Mouse (Mus musculus) liver, embryonic 11.5 days (tissue): ENCODE data around the gene Stx12. TPM values are rescaled to one million over a fixed set of nuclear protein-coding genes. Genes with fewer than 3 reads are reported as not detected.
"Not testable (repeated sequence)": the region's sequence is repeated elsewhere in the genome, so short reads cannot be mapped to it uniquely, and the experiment has no call there.

Experiments
- ATAC-seq: fragments of 200-750 bp; cut with Nextera tagmentation; replicated peaks from 2 replicates; pipeline ENCODE4 v1.8.0; 2017; ENCODE audit warnings: moderate number of reproducible peaks, mild to moderate bottlenecking, moderate TSS enrichment, moderate library complexity; ENCODE audit not compliant: low FRiP score
- DNase-seq: peaks from one replicate; pipeline ENCODE4 v3.0.0-alpha.2; 2017; ENCODE audit warnings: low spot score
- H3K27ac ChIP-seq: fragments of 300-500 bp; sonication (generic); 2 replicates; pipeline ENCODE4 v1.5.1; 2014; ENCODE audit warnings: mild to moderate bottlenecking, low read depth, low read length, control low read depth
- H3K27me3 ChIP-seq: fragments of 300-500 bp; sonication (generic); replicated peaks from 2 replicates; pipeline ENCODE4 v1.6.1; 2014; ENCODE audit warnings: low read length, mixed read lengths; ENCODE audit not compliant: control insufficient read depth, insufficient read depth
- H3K36me3 ChIP-seq: fragments of 300-500 bp; sonication (generic); 2 replicates; pipeline ENCODE4 v1.6.1; 2014; ENCODE audit warnings: mild to moderate bottlenecking, low read length, moderate library complexity, mixed read lengths; ENCODE audit not compliant: control insufficient read depth, insufficient read depth
- H3K4me1 ChIP-seq: fragments of 300-500 bp; sonication (generic); replicated peaks from 2 replicates; pipeline ENCODE4 v1.6.1; 2014; ENCODE audit warnings: low read length, mixed read lengths; ENCODE audit not compliant: control insufficient read depth, insufficient read depth
- H3K4me2 ChIP-seq: fragments of 300-500 bp; sonication (generic); 2 replicates; pipeline ENCODE4 v1.6.1; 2014; ENCODE audit warnings: mild to moderate bottlenecking, control low read depth, moderate library complexity
- H3K4me3 ChIP-seq: fragments of 300-500 bp; sonication (generic); 2 replicates; pipeline ENCODE4 v1.5.1; 2014; ENCODE audit warnings: low read depth, low read length, control low read depth
- H3K9ac ChIP-seq: fragments of 300-500 bp; sonication (generic); 2 replicates; pipeline ENCODE4 v1.6.1; 2014; ENCODE audit warnings: low read depth, low read length, control low read depth
- H3K9me3 ChIP-seq: fragments of 300-500 bp; sonication (generic); 2 replicates; pipeline ENCODE4 v1.6.1; 2016; ENCODE audit warnings: low read length, inconsistent platforms, mixed read lengths; ENCODE audit not compliant: control insufficient read depth
- WGBS: fragments of 180-500 bp; shearing (Covaris S2); extraction: QIAGEN DNeasy Blood & Tissue Kit; methylation state at CpG from one replicate; pipeline ENCODE4 v1.1.7; 2014; 5-methylcytosine and 5-hydroxymethylcytosine counted together
- polyA plus RNA-seq: library from polyadenylated mRNA; unstranded; fragments of >200 nt; fragmentation: Nextera tagmentation; extraction: Ambion mirVana; gene quantifications from 2 replicates; pipeline ENCODE4 v1.2.1, GENCODE M21; 2014

The Stx12 gene
- 33.1 and 34.9 TPM in 2 replicates for polyA plus RNA-seq

- Histone ChIP-seq H3K27ac (peak within 1 kb of the TSS; percentile 73), H3K27me3 (no peaks in the 10 kb centered on the region), H3K36me3 (no peaks in the 10 kb centered on the region; the same call in 1 of the 2 replicates), H3K4me1 (peaks cover 12% of the 10 kb centered on the region), H3K9ac (peak within 1 kb of the TSS; percentile 90), H3K9me3 (no peaks in the 10 kb centered on the region), H3K4me2 (peak within 1 kb of the TSS; percentile 88), H3K4me3 (peak within 1 kb of the TSS; percentile 79)
- peak; percentile 90 for ATAC-seq
- peak; percentile 87 for DNase-seq
- WGBS: under 1% methylated on average over 71 of the region's 72 CpGs
Observed at GRCm38 (mm10) chr4:132884064-132884843, at the start of gene Stx12. Stx12 (minus strand) TSS chr4:132884509.

GRCm38 (mm10) chr4:132932752-132933404 is 48.6 kb upstream of the Stx12 start:
- Histone ChIP-seq H3K4me2 (no peak overlapping the region), H3K9ac (no peak overlapping the region), H3K4me3 (no peak overlapping the region), H3K36me3 (no peaks in the 10 kb centered on the region), H3K27ac (no peak overlapping the region), H3K4me1 (peaks cover 10% of the 10 kb centered on the region), H3K27me3 (no peaks in the 10 kb centered on the region), H3K9me3 (no peaks in the 10 kb centered on the region)
- ATAC-seq: no peak
- DNase-seq: no peak
- 81% methylated on average over 4 of the region's 4 CpGs for WGBS

- Histone ChIP-seq H3K27me3 (no peaks in the 10 kb centered on the region), H3K4me1 (peaks cover 10% of the 10 kb centered on the region), H3K9ac (no peak overlapping the region), H3K9me3 (no peaks in the 10 kb centered on the region), H3K4me2 (no peak overlapping the region), H3K36me3 (no peaks in the 10 kb centered on the region), H3K27ac (no peak overlapping the region), H3K4me3 (no peak overlapping the region)
- ATAC-seq (no peak), DNase-seq (no peak)
- 7% methylated on average over 8 of the region's 8 CpGs for WGBS
Observed at GRCm38 (mm10) chr4:132930784-132931183, 46.5 kb upstream of the Stx12 start.

- H3K27me3 ChIP-seq, H3K4me3 ChIP-seq, ATAC-seq, DNase-seq, H3K9ac ChIP-seq, H3K4me1 ChIP-seq, H3K27ac ChIP-seq, H3K4me2 ChIP-seq, H3K9me3 ChIP-seq, H3K36me3 ChIP-seq: not testable (repeated sequence)
- 62% methylated on average over 2 of the region's 2 CpGs for WGBS
Observed at GRCm38 (mm10) chr4:132926520-132926919, 42.2 kb upstream of the Stx12 start.

- no peaks in the 10 kb centered on the region for H3K36me3 ChIP-seq
- ATAC-seq: peak; percentile 99
- H3K4me3 ChIP-seq: peak within 1 kb of the TSS; percentile 97
- no peaks in the 10 kb centered on the region; the same call in 1 of the 2 replicates for H3K4me1 ChIP-seq
- no peaks in the 10 kb centered on the region for H3K9me3 ChIP-seq
- H3K27ac ChIP-seq: peak within 1 kb of the TSS; percentile 96
- WGBS: under 1% methylated on average over 50 of the region's 53 CpGs
- H3K27me3 ChIP-seq: no peaks in the 10 kb centered on the region
- peak within 1 kb of the TSS; percentile 82 for H3K4me2 ChIP-seq
- DNase-seq: peak; percentile 99
- peak within 1 kb of the TSS; percentile 83 for H3K9ac ChIP-seq
Observed at GRCm38 (mm10) chr4:132922558-132923008, 38.3 kb upstream of the Stx12 start, which contains the start of gene Fam76a. Fam76a (minus strand) TSS chr4:132922558.

GRCm38 (mm10) chr4:132922061-132922530 is 37.8 kb upstream of the Stx12 start:
- Histone ChIP-seq H3K4me1 (no peaks in the 10 kb centered on the region; the same call in 1 of the 2 replicates), H3K9me3 (no peaks in the 10 kb centered on the region), H3K36me3 (no peaks in the 10 kb centered on the region), H3K27ac (peak overlapping the region; percentile 96), H3K4me2 (peak overlapping the region; percentile 77), H3K9ac (peak overlapping the region; percentile 83), H3K4me3 (peak overlapping the region; percentile 97), H3K27me3 (no peaks in the 10 kb centered on the region)
- under 1% methylated on average over 49 of the region's 50 CpGs for WGBS
- ATAC-seq: peak; percentile 53
- DNase-seq: no peak

- DNase-seq (no peak), ATAC-seq (no peak)
- Histone ChIP-seq H3K27ac (peak overlapping the region; percentile 96), H3K9me3 (no peaks in the 10 kb centered on the region), H3K9ac (peak overlapping the region; percentile 83), H3K27me3 (no peaks in the 10 kb centered on the region), H3K4me2 (peak overlapping the region; percentile 77), H3K4me3 (peak overlapping the region; percentile 97), H3K4me1 (no peaks in the 10 kb centered on the region; the same call in 1 of the 2 replicates), H3K36me3 (no peaks in the 10 kb centered on the region)
- 34% methylated on average over 12 of the region's 12 CpGs for WGBS
Observed at GRCm38 (mm10) chr4:132921488-132921887, 37.2 kb upstream of the Stx12 start.

GRCm38 (mm10) chr4:132920171-132920570 is 35.9 kb upstream of the Stx12 start:
- Histone ChIP-seq H3K4me3 (no peak overlapping the region), H3K4me2 (no peak overlapping the region), H3K9me3 (no peaks in the 10 kb centered on the region), H3K9ac (no peak overlapping the region), H3K27me3 (no peaks in the 10 kb centered on the region), H3K4me1 (no peaks in the 10 kb centered on the region; the same call in 1 of the 2 replicates), H3K27ac (no peak overlapping the region), H3K36me3 (peaks cover 3% of the 10 kb centered on the region; the same call in 1 of the 2 replicates)
- DNase-seq: no peak
- 83% methylated on average over 4 of the region's 4 CpGs for WGBS
- ATAC-seq: no peak
